Mouse (Mus musculus) left cerebral cortex, postnatal 10 days (tissue): ENCODE measurements around the gene Rap1a. TPM values are rescaled to one million over a fixed set of nuclear protein-coding genes. Genes with fewer than 3 reads are reported as not detected.

Experiments
- total RNA-seq, 2 experiments: library from RNA; stranded (reverse); gene quantifications; 2 replicates each; pipeline ENCODE4 v1.2.3; 2021

Rap1a gene
- total RNA-seq, 2 experiments from 2014 or later: 75.7 to 86.0 TPM

Other genes with a start within 250 kb of the Rap1a start
- gene Ddx20, start 113.8 kb downstream of the Rap1a start, total RNA-seq: 10 to 100 TPM; 12.2 to 14.5 TPM
- 10 to 100 TPM; 41.2 to 42.6 TPM for gene Inka2, start 96.7 kb downstream of the Rap1a start, total RNA-seq
- gene Adora3, start 69.5 kb upstream of the Rap1a start, total RNA-seq: under 1 TPM; 0.39 to 0.45 TPM
- under 1 TPM in 1 of 2 experiments, not detected in 1; 0.41 TPM for gene Tmigd3, start 69.6 kb upstream of the Rap1a start, total RNA-seq
- gene I830077J02Rik, start 131.3 kb upstream of the Rap1a start, total RNA-seq: 1 to 10 TPM; 1.1 to 1.7 TPM
- gene Wdr77, start 158.0 kb upstream of the Rap1a start, total RNA-seq: 10 to 100 TPM; 62.8 to 66.1 TPM
- gene Atp5f1, start 158.8 kb upstream of the Rap1a start, total RNA-seq: 100 to 1,000 TPM; 298 to 310 TPM
- gene Ovgp1, start 172.4 kb upstream of the Rap1a start, total RNA-seq: 1 to 10 TPM; 1.9 to 2.3 TPM
- gene Pifo, start 213.3 kb upstream of the Rap1a start, total RNA-seq: under 1 TPM in 1 of 2 experiments, not detected in 1; 0.67 TPM
- gene Chil5, start 231.5 kb upstream of the Rap1a start, total RNA-seq: not detected